ENCODE assay signal across 13 mouse cellular contexts in the genomic region with DNA sequence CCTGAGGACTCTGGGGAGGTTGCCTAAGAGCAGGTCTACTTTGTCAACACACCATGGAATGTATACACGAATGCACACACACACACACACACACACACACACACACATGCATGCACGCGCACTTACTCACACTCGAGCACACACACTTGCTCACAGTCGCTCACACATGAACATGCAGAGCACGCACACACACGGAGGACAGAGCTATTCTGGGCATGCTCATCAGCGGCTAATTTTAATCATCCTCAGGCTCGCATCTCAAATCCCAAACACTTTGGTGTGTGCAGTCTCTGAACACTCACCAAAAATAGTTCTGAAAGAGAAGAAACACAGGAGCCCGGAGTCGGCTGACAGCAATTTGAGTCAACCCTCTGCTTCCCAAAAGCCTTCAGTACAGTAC.
DNase-seq lines count a peak whose midpoint lies in the region; ATAC-seq and TF ChIP-seq lines count a peak whose summit lies in the region.
"Had no signal": no experiment of that assay in that cellular context is flagged by ENCODE, and none has a peak within 500 bp of the region (broad histone marks: within the 10 kb centered on the region; RNA-seq: fewer than 3 reads in every experiment).

No protein-coding gene starts in this region.

- H3K4me1 ChIP-seq in heart, embryonic 14.5 days (ENCODE audit: control insufficient read depth in 2 of 2, insufficient read depth in 2 of 2, low read length in 2 of 2) = peaks cover 7 to 11% of the 10 kb centered on the region in 2 experiments
- H3K4me1 ChIP-seq in liver, embryonic 11.5 days (replicated peaks; ENCODE audit: control insufficient read depth, insufficient read depth, low read length) = peaks cover 5% of the 10 kb centered on the region; the same call in 1 of the 2 replicates
- H3K4me1 ChIP-seq in stomach, postnatal 0 days (replicated peaks; ENCODE audit: control insufficient read depth, insufficient read depth) = no peaks in the 10 kb centered on the region

- peak; percentile 71 for ATAC-seq in frontal cortex, adult (ENCODE audit: low TSS enrichment)
- peak; percentile 38; the same call in 1 of the 2 replicates for ATAC-seq in heart, embryonic 14.5 days (ENCODE audit: insufficient number of reproducible peaks, insufficient read depth, low FRiP score, low read depth)
- ATAC-seq in liver, embryonic 11.5 days (replicated peaks; ENCODE audit: low FRiP score) = no peak
- ATAC-seq in stomach, postnatal 0 days (ENCODE audit: low FRiP score, low TSS enrichment) = no peak

- H3K27ac ChIP-seq in heart, embryonic 14.5 days (replicated peaks in 1 of 2; ENCODE audit: control insufficient read depth in 1 of 2, insufficient read depth in 1 of 2, low read depth in 2 of 2, low read length in 2 of 2) = peak overlapping the region; percentile 50 to 72
- no peak overlapping the region for H3K27ac ChIP-seq in liver, embryonic 11.5 days (ENCODE audit: low read depth, low read length)
- no peak overlapping the region for H3K27ac ChIP-seq in stomach, postnatal 0 days (replicated peaks)
- H3K27ac ChIP-seq: hindbrain, embryonic 12.5 days; liver, embryonic 13.5 days; neural tube, embryonic 12.5 days had no signal

- intact Hi-C loops in heart, postnatal 14 days (cut with DNase I) = no loop called here

- no peaks in the 10 kb centered on the region for H3K36me3 ChIP-seq in heart, embryonic 14.5 days (ENCODE audit: control insufficient read depth, insufficient read depth, low read length)
- H3K36me3 ChIP-seq in liver, embryonic 11.5 days (ENCODE audit: control insufficient read depth, insufficient read depth, low read length) = no peaks in the 10 kb centered on the region
- no peaks in the 10 kb centered on the region for H3K36me3 ChIP-seq in stomach, postnatal 0 days (ENCODE audit: control insufficient read depth, insufficient read depth, low read length)
- H3K36me3 ChIP-seq: hindbrain, embryonic 12.5 days; liver, embryonic 13.5 days; neural tube, embryonic 12.5 days had no signal

- no peaks in the 10 kb centered on the region for H3K27me3 ChIP-seq in heart, embryonic 14.5 days (ENCODE audit: control insufficient read depth, insufficient read depth, low read length)
- no peaks in the 10 kb centered on the region; the same call in 1 of the 2 replicates for H3K27me3 ChIP-seq in liver, embryonic 11.5 days (replicated peaks; ENCODE audit: control insufficient read depth, insufficient read depth, low read length)
- H3K27me3 ChIP-seq in stomach, postnatal 0 days (ENCODE audit: control insufficient read depth, insufficient read depth, low read length) = no peaks in the 10 kb centered on the region
- H3K27me3 ChIP-seq: hindbrain, embryonic 12.5 days; neural tube, embryonic 12.5 days had no signal

- H3K4me2 ChIP-seq in heart, embryonic 14.5 days (ENCODE audit: low read length) = 0 out of 2 replicates have a peak overlapping the region, but pooled peaks have one; percentile 6
- no peak overlapping the region for H3K4me2 ChIP-seq in liver, embryonic 11.5 days
- no peak overlapping the region for H3K4me2 ChIP-seq in stomach, postnatal 0 days (replicated peaks; ENCODE audit: low read depth)
- H3K4me2 ChIP-seq: hindbrain, embryonic 12.5 days; liver, embryonic 13.5 days; neural tube, embryonic 12.5 days had no signal

- H3K9me3 ChIP-seq in heart, embryonic 14.5 days (ENCODE audit: control insufficient read depth, low read length) = no peaks in the 10 kb centered on the region
- no peaks in the 10 kb centered on the region for H3K9me3 ChIP-seq in liver, embryonic 11.5 days (ENCODE audit: control insufficient read depth, low read length)
- H3K9me3 ChIP-seq in stomach, postnatal 0 days (ENCODE audit: control insufficient read depth, low read length) = no peaks in the 10 kb centered on the region
- H3K9me3 ChIP-seq: hindbrain, embryonic 12.5 days; liver, embryonic 13.5 days; neural tube, embryonic 12.5 days had no signal

- no peak for TF ChIP-seq CTCF in stomach, postnatal 0 days (IDR thresholded peaks at IDR 0.05; ENCODE audit: low read depth)

- H3K4me3 ChIP-seq in heart, embryonic 14.5 days (ENCODE audit: control insufficient read depth in 1 of 2, insufficient read depth in 1 of 2, low read depth in 1 of 2, low read length in 2 of 2) = no peak overlapping the region
- no peak overlapping the region for H3K4me3 ChIP-seq in liver, embryonic 11.5 days (ENCODE audit: low read depth, low read length)
- no peak overlapping the region for H3K4me3 ChIP-seq in stomach, postnatal 0 days (ENCODE audit: low read depth, low read length)
- H3K4me3 ChIP-seq: hindbrain, embryonic 12.5 days; liver, embryonic 13.5 days; neural tube, embryonic 12.5 days had no signal

- no peak overlapping the region for H3K9ac ChIP-seq in heart, embryonic 14.5 days (ENCODE audit: low read length)
- H3K9ac ChIP-seq in liver, embryonic 11.5 days (ENCODE audit: low read depth, low read length) = no peak overlapping the region
- H3K9ac ChIP-seq in stomach, postnatal 0 days (ENCODE audit: low read length) = no peak overlapping the region
- H3K9ac ChIP-seq: hindbrain, embryonic 12.5 days; liver, embryonic 13.5 days; neural tube, embryonic 12.5 days had no signal

- TF ChIP-seq EP300 in stomach, postnatal 0 days (optimal IDR thresholded peaks at IDR 0.05) = no peak

- DNase-seq in frontal cortex, postnatal 10 days (ENCODE audit: low spot score in 2 of 2) = no peak
- no peak for DNase-seq in heart, postnatal 14 days
- DNase-seq in right cerebral cortex, adult 2 months (ENCODE audit: low spot score in 2 of 2) = peak; percentile 37 to 59
- no peak for DNase-seq in right cerebral cortex, postnatal 14 days
- no peak for DNase-seq in liver, embryonic 11.5 days (ENCODE audit: low spot score)
- DNase-seq in stomach, postnatal 0 days (ENCODE audit: low spot score) = no peak
- DNase-seq: adrenal gland, postnatal 25 days; cerebellum, postnatal 25 days; liver, embryonic 13.5 days had no signal

- WGBS in heart, embryonic 14.5 days = 43% methylated on average over 11 of the region's 11 CpGs
- WGBS in liver, embryonic 11.5 days = 85% methylated on average over 11 of the region's 11 CpGs
- WGBS in stomach, postnatal 0 days = 82% methylated on average over 11 of the region's 11 CpGs

Comparison
In these comparisons a context has a peak if more than half of its experiments do, and no peak if none do; other contexts are left out.
1. DNase-seq: peak in right cerebral cortex, adult 2 months (2 of 2); none in frontal cortex, postnatal 10 days (0 of 2), heart, postnatal 14 days (0 of 2), right cerebral cortex, postnatal 14 days (single experiment), liver, embryonic 11.5 days (single experiment) and stomach, postnatal 0 days (single experiment).
2. ATAC-seq: peak in frontal cortex, adult (single experiment) and heart, embryonic 14.5 days (single experiment); none in liver, embryonic 11.5 days (single experiment) and stomach, postnatal 0 days (single experiment).
3. H3K27ac ChIP-seq: peak in heart, embryonic 14.5 days (2 of 2); none in liver, embryonic 11.5 days (single experiment) and stomach, postnatal 0 days (single experiment).